Mouse (Mus musculus) small intestine, adult 2 months (tissue): Measurements from ENCODE around the gene Chchd4.

Experiments used
- CTCF ChIP-seq: fragments of 200-500 bp; IDR thresholded peaks from 2 replicates; pipeline ENCODE4 v1.5.1; 2012; ENCODE audit warnings: low read depth, mild to moderate bottlenecking, control low read depth, inconsistent platforms, low read length, moderate library complexity, mixed read lengths; ENCODE audit not compliant: insufficient replicate concordance, insufficient read length; ENCODE audit errors: extremely low read depth
- POLR2A ChIP-seq: fragments of 200-500 bp; IDR thresholded peaks from 2 replicates; pipeline ENCODE4 v1.6.1; 2012; ENCODE audit warnings: low read depth, mild to moderate bottlenecking, control low read depth, inconsistent platforms, low read length, moderate library complexity

- TF ChIP-seq POLR2A (no peak), CTCF (no peak)
Measured at GRCm38 (mm10) chr6:91489872-91490271, 16.5 kb upstream of the Chchd4 start.
